Mouse (Mus musculus): ENCODE measurements around the gene Tmem170b. TPM values are rescaled to one million over a fixed set of nuclear protein-coding genes. Genes with fewer than 3 reads are reported as not detected.
"Not testable (repeated sequence)": the region's sequence is repeated elsewhere in the genome, so short reads cannot be mapped to it uniquely, and the experiment has no call there.

Gene Tmem170b
- total RNA-seq, 2 experiments from 2014 or later = 10.0 to 10.9 TPM

GRCm38 (mm10) chr13:41661116-41661515, 55.4 kb downstream of the Tmem170b start:
- ATAC-seq (replicated peaks; ENCODE audit: low FRiP score, low TSS enrichment, poor library complexity, severe bottlenecking) = no peak

- ATAC-seq (replicated peaks; ENCODE audit: low FRiP score, low TSS enrichment, poor library complexity, severe bottlenecking) = peak; percentile 81
These were observed 56.8 kb downstream of the Tmem170b start for GRCm38 (mm10) chr13:41662401-41663070.

GRCm38 (mm10) chr13:41663501-41664195, 57.9 kb downstream of the Tmem170b start:
- ATAC-seq (replicated peaks; ENCODE audit: low FRiP score, low TSS enrichment, poor library complexity, severe bottlenecking) = no peak

GRCm38 (mm10) chr13:41669951-41670350, 64.2 kb downstream of the Tmem170b start:
- no peak for ATAC-seq (replicated peaks; ENCODE audit: low FRiP score, low TSS enrichment, poor library complexity, severe bottlenecking)

- ATAC-seq (replicated peaks; ENCODE audit: low FRiP score, low TSS enrichment, poor library complexity, severe bottlenecking) = no peak
These were observed 64.9 kb downstream of the Tmem170b start for GRCm38 (mm10) chr13:41670386-41671130.

- ATAC-seq (replicated peaks; ENCODE audit: low FRiP score, low TSS enrichment, poor library complexity, severe bottlenecking) = no peak
These were observed 65.5 kb downstream of the Tmem170b start for GRCm38 (mm10) chr13:41671136-41671705.

GRCm38 (mm10) chr13:41672904-41673303, 67.2 kb downstream of the Tmem170b start:
- ATAC-seq (replicated peaks; ENCODE audit: low FRiP score, low TSS enrichment, poor library complexity, severe bottlenecking) = not testable (repeated sequence)

GRCm38 (mm10) chr13:41673541-41673940, 67.8 kb downstream of the Tmem170b start:
- no peak for ATAC-seq (replicated peaks; ENCODE audit: low FRiP score, low TSS enrichment, poor library complexity, severe bottlenecking)

GRCm38 (mm10) chr13:41674608-41675007, 68.9 kb downstream of the Tmem170b start:
- not testable (repeated sequence) for ATAC-seq (replicated peaks; ENCODE audit: low FRiP score, low TSS enrichment, poor library complexity, severe bottlenecking)

GRCm38 (mm10) chr13:41675498-41675897, 69.8 kb downstream of the Tmem170b start:
- no peak for ATAC-seq (replicated peaks; ENCODE audit: low FRiP score, low TSS enrichment, poor library complexity, severe bottlenecking)

GRCm38 (mm10) chr13:41675966-41676835, 70.5 kb downstream of the Tmem170b start:
- ATAC-seq (replicated peaks; ENCODE audit: low FRiP score, low TSS enrichment, poor library complexity, severe bottlenecking) = no peak

- no peak for ATAC-seq (replicated peaks; ENCODE audit: low FRiP score, low TSS enrichment, poor library complexity, severe bottlenecking)
These were observed 71.1 kb downstream of the Tmem170b start for GRCm38 (mm10) chr13:41676836-41677186.

- ATAC-seq (replicated peaks; ENCODE audit: low FRiP score, low TSS enrichment, poor library complexity, severe bottlenecking) = no peak
These were observed 75.3 kb downstream of the Tmem170b start for GRCm38 (mm10) chr13:41680854-41681549.

GRCm38 (mm10) chr13:41682341-41683119, 76.8 kb downstream of the Tmem170b start:
- no peak for ATAC-seq (replicated peaks; ENCODE audit: low FRiP score, low TSS enrichment, poor library complexity, severe bottlenecking)

GRCm38 (mm10) chr13:41683356-41684012, 77.8 kb downstream of the Tmem170b start:
- no peak for ATAC-seq (replicated peaks; ENCODE audit: low FRiP score, low TSS enrichment, poor library complexity, severe bottlenecking)

GRCm38 (mm10) chr13:41685499-41685898, 79.8 kb downstream of the Tmem170b start:
- ATAC-seq (replicated peaks; ENCODE audit: low FRiP score, low TSS enrichment, poor library complexity, severe bottlenecking) = no peak

GRCm38 (mm10) chr13:41689055-41689454, 83.3 kb downstream of the Tmem170b start:
- peak; percentile 59 for ATAC-seq (replicated peaks; ENCODE audit: low FRiP score, low TSS enrichment, poor library complexity, severe bottlenecking)

All from megakaryocyte-erythroid progenitor cell, adult 5-6 weeks (primary cell).